Mouse (Mus musculus): ENCODE measurements around the gene Gpr61. TPM values are rescaled to one million over a fixed set of nuclear protein-coding genes. Genes with fewer than 3 reads are reported as not detected.

Gpr61 gene
- total and polyA plus RNA-seq, 3 experiments: 0.04 TPM; not detected in 2

DNA sequence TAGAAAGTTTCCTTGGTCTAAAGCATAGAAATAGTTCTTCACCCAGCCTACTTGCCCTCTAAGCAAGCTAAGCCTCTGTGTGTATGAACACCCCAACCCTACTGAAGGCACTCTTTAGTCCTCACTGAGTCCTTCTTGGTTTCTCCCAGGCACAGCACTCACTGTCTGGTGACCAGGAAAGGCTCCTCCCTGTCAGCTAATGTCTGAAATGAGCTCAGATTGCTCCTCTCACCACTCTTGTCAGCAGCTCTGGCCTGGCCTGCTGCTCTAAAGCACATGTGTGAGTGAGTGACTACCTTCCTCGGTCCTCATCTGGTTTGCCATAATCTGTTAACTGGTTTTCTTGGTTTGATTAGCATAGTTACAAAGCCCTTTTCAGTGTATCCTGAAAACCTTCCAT, 22.9 kb downstream of the Gpr61 start:
- DNase-seq: no peak
- no peak overlapping the region for H3K9ac ChIP-seq (ENCODE audit: low read depth, low read length)
- TF ChIP-seq CTCF (IDR thresholded peaks at IDR 0.05) (no peak), EP300 (IDR thresholded peaks at IDR 0.05; ENCODE audit: insufficient read depth, low read depth, low read length) (no peak), POLR2A (IDR thresholded peaks at IDR 0.05; ENCODE audit: insufficient read depth, low read depth, low read length) (no peak)
- no peaks in the 10 kb centered on the region for H3K27me3 ChIP-seq (ENCODE audit: control insufficient read depth, insufficient read depth, low read length)
- no peak overlapping the region for H3K27ac ChIP-seq
- peaks cover 14% of the 10 kb centered on the region for H3K79me2 ChIP-seq (replicated peaks; ENCODE audit: control insufficient read depth, insufficient read depth, low read length)
- peaks cover 12% of the 10 kb centered on the region; the same call in 1 of the 2 replicates for H3K36me3 ChIP-seq (ENCODE audit: control insufficient read depth, insufficient read depth, low read length)
- no peak overlapping the region for H3K4me3 ChIP-seq
- intact Hi-C loops (cut with DNase I): no loop called here
- H3K4me1 ChIP-seq (ENCODE audit: control insufficient read depth, insufficient read depth, low read length): peaks cover 14% of the 10 kb centered on the region
- WGBS: 41% methylated on average over 1 of the region's 1 CpGs

DNA sequence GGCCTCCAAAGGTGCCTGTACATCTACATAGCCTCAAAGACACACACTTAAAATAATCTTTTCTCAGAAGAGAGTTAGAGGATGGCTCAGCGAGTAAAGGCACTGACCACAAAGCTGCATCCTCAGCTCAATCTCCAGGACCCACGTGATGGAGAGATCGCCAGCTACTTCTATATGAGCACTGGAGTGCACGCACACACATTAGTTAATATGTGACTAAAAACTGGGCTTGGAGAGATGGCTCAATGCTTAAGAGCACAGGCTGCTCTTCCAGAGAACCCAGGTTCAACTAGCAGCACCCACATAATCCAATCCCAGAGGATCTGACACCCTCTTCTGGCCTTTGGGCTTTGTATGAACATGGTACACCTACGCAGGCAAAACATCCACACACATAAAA, 23.5 kb downstream of the Gpr61 start:
- no peak overlapping the region for H3K27ac ChIP-seq
- intact Hi-C loops (cut with DNase I): no loop called here
- H3K9ac ChIP-seq (ENCODE audit: low read depth, low read length): no peak overlapping the region

DNA sequence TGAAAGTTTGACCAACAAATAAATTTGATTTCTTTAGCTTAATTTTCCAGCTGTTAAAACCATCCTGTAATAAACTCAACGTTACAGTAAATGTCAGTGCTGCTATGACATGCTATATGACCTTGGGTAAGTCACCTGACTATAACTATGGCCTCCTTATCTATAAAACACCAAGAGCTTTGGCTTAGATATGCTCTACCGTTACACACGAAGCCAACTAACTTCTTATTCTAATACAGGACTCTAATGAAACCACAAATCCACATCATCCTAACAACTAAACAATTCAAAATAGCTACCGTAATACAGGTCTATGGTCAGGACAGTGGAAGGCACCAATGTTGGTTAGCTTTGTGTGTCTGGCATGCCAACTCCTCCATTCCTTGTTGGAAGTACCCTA, 24.9 kb downstream of the Gpr61 start:
- H3K27me3 ChIP-seq (ENCODE audit: control insufficient read depth, insufficient read depth, low read length): no peaks in the 10 kb centered on the region
- TF ChIP-seq POLR2A (IDR thresholded peaks at IDR 0.05; ENCODE audit: insufficient read depth, low read depth, low read length) (no peak), CTCF (IDR thresholded peaks at IDR 0.05) (no peak), EP300 (IDR thresholded peaks at IDR 0.05; ENCODE audit: insufficient read depth, low read depth, low read length) (no peak)
- no peak for DNase-seq
- intact Hi-C loops (cut with DNase I): no loop called here
- peaks cover 13% of the 10 kb centered on the region for H3K79me2 ChIP-seq (replicated peaks; ENCODE audit: control insufficient read depth, insufficient read depth, low read length)
- peaks cover 11% of the 10 kb centered on the region for H3K4me1 ChIP-seq (ENCODE audit: control insufficient read depth, insufficient read depth, low read length)
- no peak overlapping the region for H3K4me3 ChIP-seq
- H3K36me3 ChIP-seq (ENCODE audit: control insufficient read depth, insufficient read depth, low read length): peaks cover 10% of the 10 kb centered on the region; the same call in 1 of the 2 replicates
- 66% methylated on average over 4 of the region's 4 CpGs for WGBS
- no peak overlapping the region for H3K27ac ChIP-seq
- no peak overlapping the region for H3K9ac ChIP-seq (ENCODE audit: low read depth, low read length)

More for the DNA sequence above, 23.5 kb downstream of the Gpr61 start:
- Histone ChIP-seq H3K4me3 (no peak overlapping the region), H3K36me3 (ENCODE audit: control insufficient read depth, insufficient read depth, low read length) (peaks cover 12% of the 10 kb centered on the region; the same call in 1 of the 2 replicates), H3K79me2 (replicated peaks; ENCODE audit: control insufficient read depth, insufficient read depth, low read length) (peaks cover 14% of the 10 kb centered on the region), H3K4me1 (ENCODE audit: control insufficient read depth, insufficient read depth, low read length) (peaks cover 14% of the 10 kb centered on the region), H3K27me3 (ENCODE audit: control insufficient read depth, insufficient read depth, low read length) (no peaks in the 10 kb centered on the region)
- no peak for DNase-seq
- TF ChIP-seq EP300 (IDR thresholded peaks at IDR 0.05; ENCODE audit: insufficient read depth, low read depth, low read length) (no peak), CTCF (IDR thresholded peaks at IDR 0.05) (no peak), POLR2A (IDR thresholded peaks at IDR 0.05; ENCODE audit: insufficient read depth, low read depth, low read length) (no peak)
- 89% methylated on average over 5 of the region's 5 CpGs for WGBS

DNA sequence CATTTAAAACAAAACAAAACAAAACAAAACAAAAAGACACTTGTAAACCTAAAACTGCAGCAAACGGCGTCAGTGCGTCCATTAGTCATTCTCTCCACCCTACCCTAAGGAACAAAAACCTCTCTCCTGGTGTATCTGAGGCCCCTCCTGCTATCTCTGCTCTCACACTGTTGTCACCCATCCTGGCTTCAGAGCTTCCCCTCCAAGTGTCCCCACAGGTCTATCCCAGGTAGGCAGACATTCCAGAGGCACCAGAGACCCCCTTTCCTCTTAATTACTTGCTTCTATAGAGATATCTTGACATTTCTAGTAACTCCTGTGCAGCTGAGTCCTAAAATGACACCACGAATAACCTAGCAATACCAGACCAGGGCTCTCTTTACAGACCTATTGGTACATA, 25.3 kb downstream of the Gpr61 start:
- WGBS: 79% methylated on average over 4 of the region's 4 CpGs

DNA sequence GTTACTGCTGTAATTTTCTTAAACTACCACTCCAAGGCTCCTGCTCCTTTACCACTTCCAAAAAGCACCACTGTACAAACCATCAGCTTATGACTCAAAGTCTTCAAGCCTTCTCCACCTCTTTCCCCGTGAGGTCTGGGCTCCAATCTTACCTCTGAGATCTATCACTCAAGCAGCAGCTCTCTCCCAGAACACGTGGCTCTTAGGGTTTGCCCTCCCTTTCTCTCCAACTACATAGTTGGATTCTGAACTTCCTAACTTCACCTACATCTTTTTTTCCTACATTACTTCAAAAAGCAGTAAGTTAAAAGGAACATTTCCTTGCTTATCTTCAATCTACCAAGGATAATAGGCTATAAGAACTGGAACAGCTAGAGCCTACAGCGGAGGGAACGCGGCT, 26.2 kb downstream of the Gpr61 start:
- Histone ChIP-seq H3K27me3 (ENCODE audit: control insufficient read depth, insufficient read depth, low read length) (no peaks in the 10 kb centered on the region), H3K9ac (ENCODE audit: low read depth, low read length) (no peak overlapping the region), H3K79me2 (replicated peaks; ENCODE audit: control insufficient read depth, insufficient read depth, low read length) (peaks cover 10% of the 10 kb centered on the region), H3K4me3 (no peak overlapping the region), H3K27ac (no peak overlapping the region), H3K4me1 (ENCODE audit: control insufficient read depth, insufficient read depth, low read length) (peaks cover 10% of the 10 kb centered on the region), H3K36me3 (ENCODE audit: control insufficient read depth, insufficient read depth, low read length) (peaks cover 6% of the 10 kb centered on the region; the same call in 1 of the 2 replicates)
- no peak for TF ChIP-seq EP300 (IDR thresholded peaks at IDR 0.05; ENCODE audit: insufficient read depth, low read depth, low read length)
- TF ChIP-seq POLR2A (IDR thresholded peaks at IDR 0.05; ENCODE audit: insufficient read depth, low read depth, low read length): no peak
- TF ChIP-seq CTCF (IDR thresholded peaks at IDR 0.05): no peak
- 71% methylated on average over 5 of the region's 5 CpGs for WGBS
- no peak for DNase-seq
- intact Hi-C loops (cut with DNase I): no loop called here

More for the DNA sequence above, 25.3 kb downstream of the Gpr61 start:
- intact Hi-C loops (cut with DNase I): no loop called here
- H3K36me3 ChIP-seq (ENCODE audit: control insufficient read depth, insufficient read depth, low read length): peaks cover 10% of the 10 kb centered on the region; the same call in 1 of the 2 replicates
- no peak overlapping the region for H3K27ac ChIP-seq
- H3K79me2 ChIP-seq (replicated peaks; ENCODE audit: control insufficient read depth, insufficient read depth, low read length): peaks cover 13% of the 10 kb centered on the region
- no peaks in the 10 kb centered on the region for H3K27me3 ChIP-seq (ENCODE audit: control insufficient read depth, insufficient read depth, low read length)
- TF ChIP-seq EP300 (IDR thresholded peaks at IDR 0.05; ENCODE audit: insufficient read depth, low read depth, low read length): no peak
- no peak overlapping the region for H3K9ac ChIP-seq (ENCODE audit: low read depth, low read length)
- H3K4me3 ChIP-seq: no peak overlapping the region
- no peak for DNase-seq
- peaks cover 10% of the 10 kb centered on the region for H3K4me1 ChIP-seq (ENCODE audit: control insufficient read depth, insufficient read depth, low read length)

DNA sequence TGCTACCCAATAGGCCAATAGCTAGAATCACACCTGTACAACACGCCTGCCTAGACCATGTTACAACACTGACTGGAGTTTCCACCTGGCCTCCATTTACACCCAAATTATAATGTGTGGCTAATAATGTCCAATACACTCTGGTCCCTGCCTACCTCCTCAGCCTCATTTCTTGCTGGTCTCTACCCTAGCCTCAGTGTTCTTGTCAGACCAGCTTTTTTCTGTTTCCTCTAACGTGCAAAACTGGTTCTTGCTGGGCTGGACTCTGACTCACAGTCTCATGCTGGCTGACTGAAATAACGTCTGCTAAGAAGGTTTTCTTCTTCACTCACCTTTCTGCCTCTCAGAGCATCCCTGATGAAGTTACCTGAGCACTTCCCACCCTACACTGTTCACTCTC, 28.4 kb downstream of the Gpr61 start:
- 87% methylated on average over 3 of the region's 3 CpGs for WGBS

More for the DNA sequence above, 28.4 kb downstream of the Gpr61 start:
- H3K9ac ChIP-seq (ENCODE audit: low read depth, low read length): no peak overlapping the region
- no peaks in the 10 kb centered on the region for H3K27me3 ChIP-seq (ENCODE audit: control insufficient read depth, insufficient read depth, low read length)
- peaks cover 2% of the 10 kb centered on the region for H3K4me1 ChIP-seq (ENCODE audit: control insufficient read depth, insufficient read depth, low read length)
- H3K36me3 ChIP-seq (ENCODE audit: control insufficient read depth, insufficient read depth, low read length): peaks cover 4% of the 10 kb centered on the region; the same call in 1 of the 2 replicates
- H3K79me2 ChIP-seq (replicated peaks; ENCODE audit: control insufficient read depth, insufficient read depth, low read length): peaks cover 8% of the 10 kb centered on the region
- TF ChIP-seq CTCF (IDR thresholded peaks at IDR 0.05) (no peak), POLR2A (IDR thresholded peaks at IDR 0.05; ENCODE audit: insufficient read depth, low read depth, low read length) (no peak), EP300 (IDR thresholded peaks at IDR 0.05; ENCODE audit: insufficient read depth, low read depth, low read length) (no peak)
- DNase-seq: no peak
- H3K4me3 ChIP-seq: no peak overlapping the region
- no peak overlapping the region for H3K27ac ChIP-seq
- intact Hi-C loops (cut with DNase I): no loop called here
